8 mouse cellular contexts compared by ENCODE assay signal in genomic region chr10:62192701-62193157, GRCm38 (mm10). TPM values are rescaled to one million over a fixed set of nuclear protein-coding genes. Genes with fewer than 3 reads are reported as not detected.
DNase-seq lines count a peak whose midpoint lies in the region; ATAC-seq and TF ChIP-seq lines count a peak whose summit lies in the region.

No protein-coding gene starts in this region.

- intact Hi-C loops in gastrocnemius, postnatal 36 days (cut with DNase I), result no loop called here

- WGBS in hindbrain, embryonic 13.5 days, result 57% methylated on average over 9 of the region's 9 CpGs
- 76% methylated on average over 9 of the region's 9 CpGs for WGBS in hindbrain, embryonic 10.5 days
- 64% methylated on average over 9 of the region's 9 CpGs for WGBS in neural tube, embryonic 15.5 days

- no peaks in the 10 kb centered on the region for H3K36me3 ChIP-seq in hindbrain, embryonic 13.5 days
- H3K36me3 ChIP-seq in hindbrain, embryonic 10.5 days, result no peaks in the 10 kb centered on the region
- no peaks in the 10 kb centered on the region for H3K36me3 ChIP-seq in neural tube, embryonic 15.5 days

- no peaks in the 10 kb centered on the region for H3K27me3 ChIP-seq in hindbrain, embryonic 13.5 days
- H3K27me3 ChIP-seq in hindbrain, embryonic 10.5 days (ENCODE audit: insufficient read depth, poor library complexity, severe bottlenecking), result no peaks in the 10 kb centered on the region
- no peaks in the 10 kb centered on the region for H3K27me3 ChIP-seq in neural tube, embryonic 15.5 days (replicated peaks)

- no peak for ATAC-seq in hindbrain, embryonic 13.5 days (ENCODE audit: low FRiP score)
- no peak for ATAC-seq in neural tube, embryonic 15.5 days (ENCODE audit: low FRiP score)

- no peak for DNase-seq in hindbrain, embryonic 10.5 days (ENCODE audit: low spot score)
- peak; percentile 11 for DNase-seq in 416B (ENCODE audit: low read depth)
- peak; percentile 83 for DNase-seq in brain, embryonic 14.5 days (ENCODE audit: low read depth)
- peak; percentile 65 to 80 for DNase-seq in gastrocnemius, postnatal 36 days
- peak; percentile 46 to 50 for DNase-seq in left cerebral cortex, adult 18-20 months (ENCODE audit: low spot score in 2 of 2)
- DNase-seq in spleen, postnatal 10 days (ENCODE audit: low spot score in 2 of 2), result no peak

- no peak for TF ChIP-seq POLR2A in brain, embryonic 14.5 days (IDR thresholded peaks at IDR 0.05; ENCODE audit: borderline replicate concordance, extremely low read depth, insufficient read depth, insufficient read length, poor library complexity, severe bottlenecking)

- peaks cover 32% of the 10 kb centered on the region for H3K4me1 ChIP-seq in hindbrain, embryonic 13.5 days (replicated peaks)
- peaks cover 30% of the 10 kb centered on the region for H3K4me1 ChIP-seq in hindbrain, embryonic 10.5 days (replicated peaks)
- H3K4me1 ChIP-seq in neural tube, embryonic 15.5 days, result peaks cover 10% of the 10 kb centered on the region; the same call in 1 of the 2 replicates

- TF ChIP-seq CTCF in brain, embryonic 14.5 days (IDR thresholded peaks at IDR 0.05; ENCODE audit: borderline replicate concordance, extremely low read depth, insufficient read depth, insufficient read length), result no peak

- peak overlapping the region; percentile 68; the same call in 1 of the 2 replicates for H3K27ac ChIP-seq in hindbrain, embryonic 13.5 days
- no peak overlapping the region for H3K27ac ChIP-seq in hindbrain, embryonic 10.5 days
- H3K27ac ChIP-seq in neural tube, embryonic 15.5 days (replicated peaks), result no peak overlapping the region

- no peak overlapping the region for H3K4me2 ChIP-seq in hindbrain, embryonic 13.5 days
- H3K4me2 ChIP-seq in neural tube, embryonic 15.5 days, result no peak overlapping the region

- no peaks in the 10 kb centered on the region for H3K9me3 ChIP-seq in hindbrain, embryonic 13.5 days
- H3K9me3 ChIP-seq in hindbrain, embryonic 10.5 days, result no peaks in the 10 kb centered on the region
- no peaks in the 10 kb centered on the region for H3K9me3 ChIP-seq in neural tube, embryonic 15.5 days (replicated peaks)

- no peak overlapping the region for H3K4me3 ChIP-seq in hindbrain, embryonic 13.5 days
- H3K4me3 ChIP-seq in hindbrain, embryonic 10.5 days, result no peak overlapping the region
- H3K4me3 ChIP-seq in neural tube, embryonic 15.5 days (replicated peaks), result no peak overlapping the region

- 0 out of 2 replicates have a peak overlapping the region, but pooled peaks have one; percentile 35 for H3K9ac ChIP-seq in hindbrain, embryonic 13.5 days
- no peak overlapping the region for H3K9ac ChIP-seq in neural tube, embryonic 15.5 days (replicated peaks)

RNA-seq across cellular contexts. Expression of gene Tspan15, which starts 38.3 kb away (rescaled TPM):
- 20.6 and 22.1 TPM in 2 replicates for polyA plus RNA-seq in hindbrain, embryonic 13.5 days (2015; fragmentation: Nextera tagmentation; extraction: Ambion mirVana)
- 18.6 and 18.8 TPM in 2 replicates for polyA plus RNA-seq in hindbrain, embryonic 10.5 days (2016; fragmentation: Nextera tagmentation; extraction: Ambion mirVana)
- polyA plus RNA-seq in brain, embryonic 14.5 days (2012; rRNA removed), result 18.6 and 19.0 TPM in 2 replicates
- 1 to 10 TPM; 3.5 to 6.4 TPM for total RNA-seq in gastrocnemius, postnatal 36 days (2021)
- total RNA-seq in left cerebral cortex, adult 18-20 months (2021), result 1 to 10 TPM; 8.3 to 9.0 TPM
- polyA plus RNA-seq in neural tube, embryonic 15.5 days (2015; fragmentation: Nextera tagmentation; extraction: Ambion mirVana), result 16.6 and 22.8 TPM in 2 replicates

RNA-seq across cellular contexts. Expression of gene Fam241b, which starts 49.0 kb away (rescaled TPM):
- 111 and 113 TPM in 2 replicates for polyA plus RNA-seq in hindbrain, embryonic 13.5 days (2015; fragmentation: Nextera tagmentation; extraction: Ambion mirVana)
- 22.7 and 23.0 TPM in 2 replicates for polyA plus RNA-seq in hindbrain, embryonic 10.5 days (2016; fragmentation: Nextera tagmentation; extraction: Ambion mirVana)
- polyA plus RNA-seq in brain, embryonic 14.5 days (2012; rRNA removed), result 72.0 and 92.8 TPM in 2 replicates
- under 1 TPM; 0.42 to 0.54 TPM for total RNA-seq in gastrocnemius, postnatal 36 days (2021)
- total RNA-seq in left cerebral cortex, adult 18-20 months (2021), result 10 to 100 TPM; 62.3 to 63.9 TPM
- polyA plus RNA-seq in neural tube, embryonic 15.5 days (2015; fragmentation: Nextera tagmentation; extraction: Ambion mirVana), result 114 and 139 TPM in 2 replicates

RNA-seq across cellular contexts. Expression of gene Tacr2, which starts 59.5 kb away (rescaled TPM):
- not detected in 2 replicates for polyA plus RNA-seq in hindbrain, embryonic 13.5 days (2015; fragmentation: Nextera tagmentation; extraction: Ambion mirVana)
- polyA plus RNA-seq in hindbrain, embryonic 10.5 days (2016; fragmentation: Nextera tagmentation; extraction: Ambion mirVana), result not detected in 2 replicates
- polyA plus RNA-seq in brain, embryonic 14.5 days (2012; rRNA removed), result not detected in 2 replicates
- total RNA-seq in gastrocnemius, postnatal 36 days (2021), result not detected
- total RNA-seq in left cerebral cortex, adult 18-20 months (2021), result under 1 TPM; 0.23 to 0.30 TPM
- 0.13 and 0.20 TPM in 2 replicates for polyA plus RNA-seq in neural tube, embryonic 15.5 days (2015; fragmentation: Nextera tagmentation; extraction: Ambion mirVana)

RNA-seq across cellular contexts. Expression of gene Neurog3, which starts 59.8 kb away (rescaled TPM):
- polyA plus RNA-seq in hindbrain, embryonic 13.5 days (2015; fragmentation: Nextera tagmentation; extraction: Ambion mirVana), result 0.30 and 0.65 TPM in 2 replicates
- 2.1 and 3.5 TPM in 2 replicates for polyA plus RNA-seq in hindbrain, embryonic 10.5 days (2016; fragmentation: Nextera tagmentation; extraction: Ambion mirVana)
- polyA plus RNA-seq in brain, embryonic 14.5 days (2012; rRNA removed), result 0.07 and 0.43 TPM in 2 replicates
- not detected for total RNA-seq in gastrocnemius, postnatal 36 days (2021)
- total RNA-seq in left cerebral cortex, adult 18-20 months (2021), result under 1 TPM in 1 of 2 experiments, not detected in 1; 0.26 TPM
- polyA plus RNA-seq in neural tube, embryonic 15.5 days (2015; fragmentation: Nextera tagmentation; extraction: Ambion mirVana), result 0.35 and 0.68 TPM in 2 replicates

Comparison
In these comparisons a context has a peak if more than half of its experiments do, and no peak if none do; other contexts are left out.
1. DNase-seq: peak in 416B (single experiment), brain, embryonic 14.5 days (single experiment), gastrocnemius, postnatal 36 days (2 of 2) and left cerebral cortex, adult 18-20 months (2 of 2); none in hindbrain, embryonic 10.5 days (single experiment) and spleen, postnatal 10 days (0 of 2).